Mouse (Mus musculus): Measurements from ENCODE around the gene Zcchc24.

Zcchc24 gene

GRCm38 (mm10) chr14:25666668-25667376 is 102.0 kb downstream of the Zcchc24 start:
- no peak for DNase-seq (ENCODE audit: low read depth, low spot score)

- DNase-seq (ENCODE audit: low read depth, low spot score): no peak
Measured at GRCm38 (mm10) chr14:25665314-25665970, 103.4 kb downstream of the Zcchc24 start.

- no peak for DNase-seq (ENCODE audit: low read depth, low spot score)
Measured at GRCm38 (mm10) chr14:25664310-25664695, 104.5 kb downstream of the Zcchc24 start.

GRCm38 (mm10) chr14:25663649-25664309 is 105.1 kb downstream of the Zcchc24 start:
- DNase-seq (ENCODE audit: low read depth, low spot score): no peak
